Mouse (Mus musculus) kidney, adult 2 months (tissue): ENCODE data around the gene Syne1. TPM values are rescaled to one million over a fixed set of nuclear protein-coding genes. Genes with fewer than 3 reads are reported as not detected.

ENCODE experiments used
- DNase-seq: peaks from one replicate; pipeline ENCODE4 v3.0.0; 2021
- H3K27ac ChIP-seq: fragments of 200-500 bp; 2 replicates; pipeline ENCODE4 v1.5.1; 2012; ENCODE audit warnings: low read depth, low read length, control low read depth, inconsistent platforms; ENCODE audit not compliant: insufficient read depth
- H3K27me3 ChIP-seq: fragments of 200-500 bp; replicated peaks from 2 replicates; pipeline ENCODE4 v1.6.1; 2012; ENCODE audit warnings: mild to moderate bottlenecking, moderate library complexity, low read length, inconsistent platforms; ENCODE audit not compliant: control insufficient read depth, insufficient read depth
- H3K36me3 ChIP-seq: fragments of 200-500 bp; 2 replicates; pipeline ENCODE4 v1.6.1; 2012; ENCODE audit warnings: mild to moderate bottlenecking, moderate library complexity, low read length, inconsistent platforms; ENCODE audit not compliant: control insufficient read depth, insufficient read depth
- H3K4me1 ChIP-seq: fragments of 200-500 bp; 2 replicates; pipeline ENCODE4 v1.6.1; 2011; ENCODE audit warnings: low read length; ENCODE audit not compliant: control insufficient read depth, insufficient read depth
- H3K4me3 ChIP-seq: fragments of 200-500 bp; 2 replicates; pipeline ENCODE4 v1.5.1; 2011; ENCODE audit warnings: mild to moderate bottlenecking, low read depth, low read length, control low read depth; ENCODE audit not compliant: insufficient read depth
- CTCF ChIP-seq: fragments of 200-500 bp; conservative IDR thresholded peaks from 2 replicates; pipeline ENCODE4 v1.5.1; 2011; ENCODE audit warnings: low read depth, mild to moderate bottlenecking, control low read depth, low read length, moderate library complexity, mixed read lengths; ENCODE audit not compliant: insufficient read depth, insufficient read length
- POLR2A ChIP-seq: fragments of 200-500 bp; IDR thresholded peaks from one replicate; pipeline ENCODE4 v1.6.1; 2011; ENCODE audit warnings: low read depth, low read length, control low read depth
- WGBS: fragments of 180-500 bp; shearing (Covaris S2); methylation state at CpG from one replicate; pipeline ENCODE4 v1.1.7; 2018; 5-methylcytosine and 5-hydroxymethylcytosine counted together
- polyA plus RNA-seq: library from polyadenylated mRNA; depleted of rRNA; stranded (reverse); fragments of >200 nt; gene quantifications from 2 replicates; pipeline ENCODE4 v1.2.3, GENCODE M21; 2012

The Syne1 gene
- polyA plus RNA-seq, 1 experiment, result 10.2 TPM

- Histone ChIP-seq H3K4me1 (no peaks in the 10 kb centered on the region), H3K4me3 (no peak overlapping the region), H3K36me3 (no peaks in the 10 kb centered on the region), H3K27me3 (no peaks in the 10 kb centered on the region), H3K27ac (no peak overlapping the region)
- no peak for DNase-seq
- 94% methylated on average over 2 of the region's 2 CpGs for WGBS
- TF ChIP-seq CTCF (no peak), POLR2A (no peak)
Measured at GRCm38 (mm10) chr10:5443020-5443419, 108.3 kb downstream of the Syne1 start.

DNA sequence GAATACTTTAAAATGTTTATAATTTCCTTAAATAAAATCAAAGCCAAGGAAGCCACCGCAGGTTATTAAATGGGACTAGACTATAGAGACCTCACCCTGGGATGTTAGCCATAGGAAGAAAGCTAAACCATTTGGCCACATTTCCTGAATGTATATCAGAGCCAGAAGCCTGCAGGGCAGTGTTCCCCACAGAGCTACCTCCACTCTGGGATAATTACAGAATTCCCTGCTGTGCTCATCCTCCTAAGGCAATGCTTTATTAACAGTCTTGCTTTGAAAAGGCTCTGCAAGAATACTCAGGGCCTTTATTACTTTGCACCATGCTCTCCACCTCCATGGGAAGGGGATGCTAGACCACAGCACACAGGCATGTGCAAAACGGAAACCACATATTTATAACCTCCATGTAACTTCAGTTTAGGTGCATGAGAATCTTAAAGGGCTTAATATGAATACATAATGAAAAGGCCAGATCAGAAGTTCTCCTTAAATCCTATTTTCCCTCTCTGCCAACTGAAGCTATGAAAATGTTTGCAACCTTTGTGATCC lies 111.4 kb downstream of the Syne1 start:
- WGBS, result 60% methylated on average over 2 of the region's 2 CpGs
- TF ChIP-seq POLR2A (no peak), CTCF (no peak)
- Histone ChIP-seq H3K36me3 (no peaks in the 10 kb centered on the region), H3K4me3 (no peak overlapping the region), H3K27ac (no peak overlapping the region), H3K4me1 (no peaks in the 10 kb centered on the region), H3K27me3 (no peaks in the 10 kb centered on the region)
- no peak for DNase-seq

GRCm38 (mm10) chr10:5437766-5438165 lies 113.5 kb downstream of the Syne1 start:
- no peak for TF ChIP-seq POLR2A
- TF ChIP-seq CTCF, result no peak
- Histone ChIP-seq H3K27me3 (no peaks in the 10 kb centered on the region), H3K36me3 (no peaks in the 10 kb centered on the region), H3K4me3 (no peak overlapping the region), H3K27ac (no peak overlapping the region), H3K4me1 (no peaks in the 10 kb centered on the region)
- no peak for DNase-seq
- WGBS, result 81% methylated on average over 2 of the region's 2 CpGs

DNA sequence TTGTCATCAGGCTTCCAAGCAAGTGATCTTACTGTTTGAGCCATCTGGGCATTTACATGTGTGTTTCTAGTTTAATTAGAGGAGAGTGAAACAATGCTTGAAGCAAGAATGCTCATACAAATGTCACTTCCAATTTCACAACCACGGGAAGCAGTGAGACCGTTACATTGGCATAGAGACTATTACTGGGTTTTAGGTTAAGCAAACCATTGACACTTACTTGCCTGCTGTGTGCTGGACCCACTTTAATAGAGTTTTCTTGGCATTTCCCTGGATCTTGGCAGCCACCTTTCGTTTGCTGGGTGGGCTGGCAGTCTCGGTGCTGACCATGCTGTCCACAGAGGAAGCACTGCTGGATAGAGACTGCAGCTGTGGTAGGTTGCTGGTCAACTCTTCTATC lies 127.3 kb downstream of the Syne1 start:
- Histone ChIP-seq H3K27me3 (no peaks in the 10 kb centered on the region), H3K27ac (no peak overlapping the region), H3K4me3 (no peak overlapping the region), H3K36me3 (no peaks in the 10 kb centered on the region), H3K4me1 (no peaks in the 10 kb centered on the region)
- WGBS, result 79% methylated on average over 4 of the region's 4 CpGs
- no peak for DNase-seq
- TF ChIP-seq CTCF (no peak), POLR2A (no peak)

DNA sequence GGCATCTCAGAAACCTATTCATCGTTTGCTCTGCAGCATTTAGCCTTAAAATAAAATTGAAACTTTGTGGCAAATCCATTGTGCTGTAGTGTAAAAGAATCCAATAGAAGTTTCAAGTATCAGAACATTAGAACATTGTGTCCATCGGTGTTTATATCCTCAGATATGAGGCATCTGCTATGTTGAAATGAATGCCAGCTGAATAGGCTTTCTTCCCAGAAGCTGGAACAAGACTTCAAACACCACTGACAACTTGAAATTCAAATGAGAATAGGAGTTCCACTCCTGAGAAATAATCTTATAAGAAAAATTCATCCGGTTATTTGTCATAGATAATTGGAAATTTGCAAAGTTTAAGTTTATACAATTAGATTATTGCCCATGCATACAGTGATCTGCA lies 135.6 kb downstream of the Syne1 start:
- Histone ChIP-seq H3K27me3 (no peaks in the 10 kb centered on the region), H3K36me3 (no peaks in the 10 kb centered on the region), H3K4me1 (no peaks in the 10 kb centered on the region), H3K27ac (no peak overlapping the region), H3K4me3 (no peak overlapping the region)
- TF ChIP-seq CTCF (no peak), POLR2A (no peak)
- WGBS, result 86% methylated on average over 3 of the region's 3 CpGs
- no peak for DNase-seq

GRCm38 (mm10) chr10:5384131-5384776 lies 167.0 kb downstream of the Syne1 start:
- no peaks in the 10 kb centered on the region for H3K27me3 ChIP-seq
- no peak for TF ChIP-seq POLR2A
- TF ChIP-seq CTCF, result no peak
- DNase-seq, result no peak
- no peaks in the 10 kb centered on the region for H3K36me3 ChIP-seq
- no peak overlapping the region for H3K4me3 ChIP-seq
- H3K27ac ChIP-seq, result no peak overlapping the region
- WGBS, result 62% methylated on average over 6 of the region's 6 CpGs
- H3K4me1 ChIP-seq, result no peaks in the 10 kb centered on the region

DNA sequence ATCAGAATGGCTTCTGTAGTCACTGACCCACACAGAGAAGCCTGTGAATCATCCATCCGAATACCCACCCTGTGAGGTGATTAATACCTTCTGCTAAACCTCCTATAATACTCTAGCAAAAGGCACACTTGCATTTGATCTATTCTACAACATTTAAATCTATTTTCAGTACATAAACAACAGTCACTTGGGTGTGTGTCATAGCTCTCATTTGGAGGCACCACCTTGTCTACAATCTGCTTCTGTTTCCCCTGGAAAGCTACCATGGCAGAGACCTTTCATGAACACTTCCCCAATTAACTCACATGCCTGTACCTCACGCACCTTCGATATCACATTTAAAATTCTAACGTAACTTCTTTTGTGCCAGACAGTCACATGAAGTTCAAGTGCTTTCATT lies 169.7 kb downstream of the Syne1 start:
- Histone ChIP-seq H3K4me1 (no peaks in the 10 kb centered on the region), H3K27me3 (no peaks in the 10 kb centered on the region), H3K27ac (no peak overlapping the region), H3K36me3 (no peaks in the 10 kb centered on the region), H3K4me3 (no peak overlapping the region)
- 88% methylated on average over 4 of the region's 4 CpGs for WGBS
- no peak for DNase-seq
- TF ChIP-seq POLR2A (no peak), CTCF (no peak)
